Mouse (Mus musculus) lung, postnatal 4 days (tissue): ENCODE data around the gene Slc37a2.
A peak's percentile ranks its signal among the peaks of the same experiment; 100 is the strongest.

Source experiments
- DNase-seq, 2 experiments: peaks; one replicate each; pipeline ENCODE4 v3.0.0; 2021

Gene Slc37a2

GRCm38 (mm10) chr9:37214327-37215060 is 41.0 kb downstream of the Slc37a2 start:
- no peak for DNase-seq

- DNase-seq = no peak
Measured at GRCm38 (mm10) chr9:37213060-37213738, 42.3 kb downstream of the Slc37a2 start.

- DNase-seq = peak; percentile 93 to 94
Measured at GRCm38 (mm10) chr9:37207929-37208411, 47.6 kb downstream of the Slc37a2 start, which contains the start of gene Tmem218. TSS of gene Tmem218 (plus strand) at chr9:37208223.

- DNase-seq = no peak
Measured at GRCm38 (mm10) chr9:37203884-37204283, 51.7 kb downstream of the Slc37a2 start.

GRCm38 (mm10) chr9:37200414-37200813 is 55.1 kb downstream of the Slc37a2 start:
- peak in 1 of 2 experiments; percentile 60 for DNase-seq

GRCm38 (mm10) chr9:37197067-37197466 is 58.5 kb downstream of the Slc37a2 start:
- no peak for DNase-seq

- no peak for DNase-seq
Measured at GRCm38 (mm10) chr9:37188024-37188423, 67.5 kb downstream of the Slc37a2 start.

GRCm38 (mm10) chr9:37187407-37187806 is 68.1 kb downstream of the Slc37a2 start:
- no peak for DNase-seq

GRCm38 (mm10) chr9:37183176-37183575 is 72.4 kb downstream of the Slc37a2 start:
- no peak for DNase-seq

- no peak for DNase-seq
Measured at GRCm38 (mm10) chr9:37181596-37181995, 73.9 kb downstream of the Slc37a2 start.

GRCm38 (mm10) chr9:37179596-37179995 is 75.9 kb downstream of the Slc37a2 start:
- no peak for DNase-seq

- DNase-seq = no peak
Measured at GRCm38 (mm10) chr9:37178911-37179310, 76.6 kb downstream of the Slc37a2 start.
